Mouse (Mus musculus) cerebellum, adult 2 months (tissue): Measurements from ENCODE around the gene Cdc37l1.

Experiments used
- CTCF ChIP-seq: fragments of 200-500 bp; IDR thresholded peaks from 2 replicates; pipeline ENCODE4 v1.5.1; 2011; ENCODE audit warnings: low read depth, mild to moderate bottlenecking, control low read depth, low read length, moderate library complexity, borderline replicate concordance; ENCODE audit not compliant: insufficient read depth
- POLR2A ChIP-seq: fragments of 200-500 bp; IDR thresholded peaks from 2 replicates; pipeline ENCODE4 v1.6.1; 2011; ENCODE audit warnings: low read length, control low read depth, borderline replicate concordance; ENCODE audit not compliant: insufficient read depth

DNA sequence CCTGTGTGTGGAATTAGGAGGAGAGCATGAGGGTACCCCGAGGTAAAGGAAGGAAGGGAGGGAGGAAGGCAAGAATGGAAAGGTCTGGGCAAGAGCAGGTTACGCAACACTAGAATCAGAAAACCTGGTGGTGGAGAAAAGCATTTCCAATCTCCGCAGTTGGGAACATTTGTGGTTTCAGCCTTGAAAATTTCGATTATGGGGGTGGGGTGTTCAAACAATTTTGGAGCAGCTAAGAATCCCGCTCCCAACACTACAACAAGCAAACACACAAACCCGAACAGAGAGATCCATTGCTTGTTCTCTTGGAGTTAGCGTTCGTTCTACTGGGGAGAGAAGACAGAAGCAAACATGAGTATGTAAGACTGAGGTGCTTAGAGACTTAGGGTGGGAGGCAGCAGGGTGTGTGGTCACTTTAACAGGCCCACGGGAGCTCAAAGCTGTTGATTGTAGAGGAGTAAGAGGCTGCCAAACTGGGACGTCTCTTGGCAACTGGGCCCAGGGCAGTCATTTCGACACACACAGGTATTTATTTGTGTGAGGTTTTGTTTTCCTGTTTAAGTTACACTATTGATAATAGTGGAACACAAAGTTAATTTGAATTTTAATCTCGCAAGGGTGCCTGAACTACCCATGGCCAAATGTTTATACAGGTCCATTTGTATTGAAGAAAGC is 59.4 kb downstream of the Cdc37l1 start:
- TF ChIP-seq CTCF (no peak), POLR2A (no peak)
